Comparison of ENCODE assay signal across 9 mouse cellular contexts in genomic region chr5:110284536-110284935, GRCm38 (mm10). TPM values are rescaled to one million over a fixed set of nuclear protein-coding genes. Genes with fewer than 3 reads are reported as not detected.
DNase-seq lines count a peak whose midpoint lies in the region; ATAC-seq lines count a peak whose summit lies in the region.
"Had no signal": no experiment of that assay in that cellular context is flagged by ENCODE, and none has a peak within 500 bp of the region (broad histone marks: within the 10 kb centered on the region; RNA-seq: fewer than 3 reads in every experiment).

No protein-coding gene starts in this region.

- peaks cover 19% of the 10 kb centered on the region for H3K27me3 ChIP-seq in embryonic facial prominence, embryonic 13.5 days
- no peaks in the 10 kb centered on the region for H3K27me3 ChIP-seq in liver, embryonic 15.5 days

- no peak overlapping the region for H3K4me3 ChIP-seq in embryonic facial prominence, embryonic 13.5 days
- peak overlapping the region; percentile 90 for H3K4me3 ChIP-seq in liver, embryonic 15.5 days (replicated peaks)

- no peak overlapping the region for H3K9ac ChIP-seq in embryonic facial prominence, embryonic 13.5 days
- peak overlapping the region; percentile 82 for H3K9ac ChIP-seq in liver, embryonic 15.5 days

- WGBS in embryonic facial prominence, embryonic 13.5 days, result 13% methylated on average over 4 of the region's 4 CpGs
- under 1% methylated on average over 4 of the region's 4 CpGs for WGBS in liver, embryonic 15.5 days (ENCODE audit: insufficient replicate concordance)

- no peak overlapping the region for H3K27ac ChIP-seq in embryonic facial prominence, embryonic 13.5 days
- H3K27ac ChIP-seq in liver, embryonic 15.5 days (replicated peaks), result peak overlapping the region; percentile 83
- H3K27ac ChIP-seq: midbrain, embryonic 12.5 days had no signal

- H3K4me1 ChIP-seq in embryonic facial prominence, embryonic 13.5 days, result peaks cover 18% of the 10 kb centered on the region
- peaks cover 32% of the 10 kb centered on the region for H3K4me1 ChIP-seq in liver, embryonic 15.5 days (replicated peaks)

- no peaks in the 10 kb centered on the region for H3K9me3 ChIP-seq in embryonic facial prominence, embryonic 13.5 days
- no peaks in the 10 kb centered on the region for H3K9me3 ChIP-seq in liver, embryonic 15.5 days (replicated peaks)
- H3K9me3 ChIP-seq: midbrain, embryonic 12.5 days had no signal

- peaks cover 6% of the 10 kb centered on the region for H3K36me3 ChIP-seq in embryonic facial prominence, embryonic 13.5 days
- peaks cover 16% of the 10 kb centered on the region for H3K36me3 ChIP-seq in liver, embryonic 15.5 days (replicated peaks)
- H3K36me3 ChIP-seq: midbrain, embryonic 12.5 days had no signal

- ATAC-seq in embryonic facial prominence, embryonic 13.5 days (ENCODE audit: insufficient number of reproducible peaks, insufficient read depth, low FRiP score, low TSS enrichment, low read depth), result no peak
- peak; percentile 64 for ATAC-seq in inflammation-experienced regulatory T-cells, adult 6 months
- ATAC-seq in liver, embryonic 15.5 days (ENCODE audit: insufficient read depth), result no peak
- peak; percentile 68 for ATAC-seq in neutrophil, adult 5-6 weeks (ENCODE audit: extremely low read depth, insufficient number of reproducible peaks, low FRiP score, poor library complexity, severe bottlenecking)

- DNase-seq in right cerebral cortex, adult 2 months (ENCODE audit: low spot score in 2 of 2), result peak; percentile 32
- DNase-seq in right cerebral cortex, postnatal 36 days (ENCODE audit: low spot score in 2 of 2), result no peak
- DNase-seq in adrenal gland, adult 18-20 months (ENCODE audit: low spot score in 2 of 2), result peak; percentile 48 to 55
- no peak for DNase-seq in frontal cortex, postnatal 36 days (ENCODE audit: low spot score in 2 of 2)

- peak overlapping the region; percentile 95; the same call in 1 of the 2 replicates for H3K4me2 ChIP-seq in embryonic facial prominence, embryonic 13.5 days
- peak overlapping the region; percentile 100 for H3K4me2 ChIP-seq in liver, embryonic 15.5 days

RNA-seq across cellular contexts. Expression of gene Pxmp2, which starts 1.4 kb away (rescaled TPM):
- 10 to 100 TPM; 10.4 to 14.3 TPM for total RNA-seq in adrenal gland, adult 18-20 months (2021)
- polyA plus RNA-seq in embryonic facial prominence, embryonic 13.5 days (2015; fragmentation: Nextera tagmentation; extraction: Ambion mirVana), result 8.1 and 11.0 TPM in 2 replicates
- polyA plus RNA-seq in inflammation-experienced regulatory T-cells, adult 6 months (2017; shearing (Covaris generic)), result 1 to 10 TPM; 2.7 to 4.2 (median 3.1) TPM
- polyA plus RNA-seq in liver, embryonic 15.5 days (2015; fragmentation: Nextera tagmentation; extraction: Ambion mirVana), result 44.6 and 45.0 TPM in 2 replicates
- total RNA-seq in neutrophil, adult 5-6 weeks (2017), result 1.4 and 2.3 TPM in 2 replicates

RNA-seq across cellular contexts. Expression of gene Pole, which starts 1.6 kb away (rescaled TPM):
- 1 to 10 TPM in 1 of 2 experiments, under 1 TPM in 1; 0.90 to 1.1 TPM for total RNA-seq in adrenal gland, adult 18-20 months (2021)
- 32.6 and 35.5 TPM in 2 replicates for polyA plus RNA-seq in embryonic facial prominence, embryonic 13.5 days (2015; fragmentation: Nextera tagmentation; extraction: Ambion mirVana)
- 10 to 100 TPM in 1 of 3 experiments, 1 to 10 TPM in 2; 4.2 to 16.9 (median 6.5) TPM for polyA plus RNA-seq in inflammation-experienced regulatory T-cells, adult 6 months (2017; shearing (Covaris generic))
- 14.4 and 16.4 TPM in 2 replicates for polyA plus RNA-seq in liver, embryonic 15.5 days (2015; fragmentation: Nextera tagmentation; extraction: Ambion mirVana)
- total RNA-seq in neutrophil, adult 5-6 weeks (2017), result 3.9 and 6.1 TPM in 2 replicates

RNA-seq across cellular contexts. Expression of gene Pgam5, which starts 14.8 kb away (rescaled TPM):
- total RNA-seq in adrenal gland, adult 18-20 months (2021), result 10 to 100 TPM; 45.2 to 49.5 TPM
- 65.6 and 67.2 TPM in 2 replicates for polyA plus RNA-seq in embryonic facial prominence, embryonic 13.5 days (2015; fragmentation: Nextera tagmentation; extraction: Ambion mirVana)
- polyA plus RNA-seq in inflammation-experienced regulatory T-cells, adult 6 months (2017; shearing (Covaris generic)), result 10 to 100 TPM; 20.3 to 32.8 (median 29.9) TPM
- 25.7 and 27.1 TPM in 2 replicates for polyA plus RNA-seq in liver, embryonic 15.5 days (2015; fragmentation: Nextera tagmentation; extraction: Ambion mirVana)
- total RNA-seq in neutrophil, adult 5-6 weeks (2017), result 29.3 and 32.0 TPM in 2 replicates

RNA-seq across cellular contexts. Expression of gene Ankle2, which starts 53.7 kb away (rescaled TPM):
- 10 to 100 TPM; 36.1 to 37.4 TPM for total RNA-seq in adrenal gland, adult 18-20 months (2021)
- polyA plus RNA-seq in embryonic facial prominence, embryonic 13.5 days (2015; fragmentation: Nextera tagmentation; extraction: Ambion mirVana), result 29.4 and 30.0 TPM in 2 replicates
- 10 to 100 TPM; 15.5 to 19.4 (median 16.0) TPM for polyA plus RNA-seq in inflammation-experienced regulatory T-cells, adult 6 months (2017; shearing (Covaris generic))
- 13.1 and 14.3 TPM in 2 replicates for polyA plus RNA-seq in liver, embryonic 15.5 days (2015; fragmentation: Nextera tagmentation; extraction: Ambion mirVana)
- 75.8 and 96.5 TPM in 2 replicates for total RNA-seq in neutrophil, adult 5-6 weeks (2017)

RNA-seq across cellular contexts. Expression of gene P2rx2, which starts 58.5 kb away (rescaled TPM):
- under 1 TPM; 0.54 to 0.80 TPM for total RNA-seq in adrenal gland, adult 18-20 months (2021)
- 2.6 and 3.1 TPM in 2 replicates for polyA plus RNA-seq in embryonic facial prominence, embryonic 13.5 days (2015; fragmentation: Nextera tagmentation; extraction: Ambion mirVana)
- not detected for polyA plus RNA-seq in inflammation-experienced regulatory T-cells, adult 6 months (2017; shearing (Covaris generic))
- polyA plus RNA-seq in liver, embryonic 15.5 days (2015; fragmentation: Nextera tagmentation; extraction: Ambion mirVana), result 0.09 TPM in 1 of 2 replicates, not detected in the other
- not detected in 2 replicates for total RNA-seq in neutrophil, adult 5-6 weeks (2017)

Comparison
In these comparisons a context has a peak if more than half of its experiments do, and no peak if none do; other contexts are left out.
1. DNase-seq: peak in right cerebral cortex, adult 2 months (2 of 2) and adrenal gland, adult 18-20 months (2 of 2); none in right cerebral cortex, postnatal 36 days (0 of 2) and frontal cortex, postnatal 36 days (0 of 2).
2. ATAC-seq: peak in inflammation-experienced regulatory T-cells, adult 6 months (single experiment) and neutrophil, adult 5-6 weeks (single experiment); none in embryonic facial prominence, embryonic 13.5 days (single experiment) and liver, embryonic 15.5 days (single experiment).